Mouse (Mus musculus) kidney, adult 2 months (tissue): ENCODE results near the gene Fam83f.

ENCODE experiments used
- CTCF ChIP-seq: fragments of 200-500 bp; conservative IDR thresholded peaks from 2 replicates; pipeline ENCODE4 v1.5.1; 2011; ENCODE audit warnings: low read depth, mild to moderate bottlenecking, control low read depth, low read length, moderate library complexity, mixed read lengths; ENCODE audit not compliant: insufficient read depth, insufficient read length
- POLR2A ChIP-seq: fragments of 200-500 bp; IDR thresholded peaks from one replicate; pipeline ENCODE4 v1.6.1; 2011; ENCODE audit warnings: low read depth, low read length, control low read depth

DNA sequence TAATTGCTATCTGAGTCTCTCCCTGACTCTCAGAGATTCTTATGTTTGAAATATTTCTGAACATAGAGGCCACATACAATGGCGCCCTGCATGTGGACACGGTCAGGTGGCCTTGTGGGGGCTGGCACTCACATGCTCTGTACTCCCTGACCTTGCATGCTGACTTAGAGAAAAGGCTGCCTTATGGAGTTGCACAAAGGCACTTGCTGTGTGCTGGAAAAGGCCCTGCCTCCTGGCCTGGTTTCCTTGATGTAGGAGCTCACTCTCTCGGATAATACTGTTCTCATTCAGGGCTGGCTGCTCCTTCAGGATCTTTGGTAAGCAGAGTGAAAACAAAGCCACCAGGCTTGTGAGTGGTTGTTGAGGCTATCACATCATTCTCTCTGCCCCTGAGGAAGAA lies 12.3 kb downstream of the Fam83f start:
- TF ChIP-seq POLR2A (no peak), CTCF (no peak)
